Mouse (Mus musculus): ENCODE results near the gene Mrps5.

Mrps5 gene

DNA sequence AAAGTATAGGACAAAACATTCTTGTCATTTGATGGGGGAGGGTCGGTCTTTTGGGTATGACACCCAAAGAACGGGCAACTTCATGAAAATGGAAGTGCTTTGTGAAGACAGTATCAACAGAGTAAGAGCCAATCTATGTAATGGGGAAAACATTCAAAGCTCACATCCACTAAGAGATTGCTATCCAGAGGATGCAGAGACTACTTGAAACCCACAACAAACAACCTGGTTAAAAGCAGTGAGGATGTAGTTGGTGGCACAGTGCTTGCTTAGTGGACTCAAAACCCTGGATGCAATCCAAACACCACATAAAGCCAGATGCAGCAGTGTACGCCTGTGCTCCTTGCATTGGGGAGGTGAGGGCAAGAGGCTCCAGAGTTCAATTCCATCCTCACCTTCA lies 32.3 kb downstream of the Mrps5 start:
- DNase-seq (ENCODE audit: low read depth, low spot score): no peak

DNA sequence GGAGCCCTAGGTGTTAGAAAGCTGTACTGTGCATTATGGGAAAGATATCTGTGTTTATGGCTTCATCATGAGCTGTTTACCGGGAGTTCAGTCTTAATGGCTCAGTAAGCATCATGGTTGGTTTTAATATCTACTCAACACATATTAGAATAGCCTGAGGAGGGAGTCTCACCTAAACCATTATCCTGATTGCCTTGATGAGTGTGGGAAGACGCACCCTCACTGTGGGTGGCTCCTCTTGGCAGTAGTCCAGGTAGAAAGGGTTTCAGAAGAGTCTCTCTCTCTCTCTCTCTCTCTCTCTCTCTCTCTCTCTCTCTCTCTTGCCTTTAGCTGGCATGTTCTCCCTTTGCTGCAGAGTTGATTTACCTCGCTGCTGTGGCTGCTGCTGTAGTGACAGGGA lies 35.0 kb downstream of the Mrps5 start:
- DNase-seq (ENCODE audit: low read depth, low spot score): no peak

DNA sequence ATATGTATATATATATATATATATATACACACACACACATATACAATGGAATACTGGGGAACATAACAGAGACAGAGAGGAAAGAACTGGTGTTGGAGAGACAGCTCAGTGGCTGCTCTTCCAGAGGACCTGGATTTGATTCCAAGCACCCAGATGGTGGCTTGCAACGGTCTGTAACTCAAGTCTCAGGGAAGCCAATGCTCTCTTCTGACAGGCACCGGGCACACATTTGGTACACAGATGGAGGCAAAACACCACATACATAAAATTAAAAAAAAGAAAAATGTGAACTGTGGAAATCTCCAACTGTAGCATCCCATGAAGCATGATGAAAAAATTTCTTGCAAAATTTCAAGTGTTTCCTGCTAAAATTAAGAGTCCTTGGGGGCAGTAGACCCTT lies 37.8 kb downstream of the Mrps5 start:
- DNase-seq (ENCODE audit: low read depth, low spot score): no peak

GRCm38 (mm10) chr2:127625659-127626058 lies 38.6 kb downstream of the Mrps5 start:
- DNase-seq (ENCODE audit: low read depth, low spot score): no peak

GRCm38 (mm10) chr2:127627354-127627753 lies 40.3 kb downstream of the Mrps5 start:
- DNase-seq (ENCODE audit: low read depth, low spot score): no peak

- no peak for DNase-seq (ENCODE audit: low read depth, low spot score)
Observed at GRCm38 (mm10) chr2:127627990-127628570, 41.1 kb downstream of the Mrps5 start.

GRCm38 (mm10) chr2:127632601-127633000 lies 45.6 kb downstream of the Mrps5 start:
- DNase-seq (ENCODE audit: low read depth, low spot score): peak; percentile 70

DNA sequence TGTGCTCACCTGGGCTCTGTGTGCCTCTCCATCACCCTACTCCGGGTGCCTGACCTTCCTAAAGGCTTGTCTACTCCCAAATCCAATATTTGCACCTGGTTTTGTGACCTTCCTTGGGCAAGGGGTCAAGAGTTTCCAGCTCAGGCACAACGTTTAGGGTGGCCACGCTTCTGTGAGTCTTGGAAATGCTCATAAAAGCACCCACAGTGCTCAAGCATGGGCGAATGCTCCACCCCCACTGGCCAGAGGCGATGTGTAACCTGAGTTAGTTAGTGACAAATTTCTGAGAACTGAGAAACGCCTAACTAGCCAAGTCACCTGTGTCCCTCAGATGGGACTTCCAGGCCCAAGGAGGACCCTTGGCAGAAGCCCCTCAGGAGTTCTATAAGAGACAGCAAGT lies 48.6 kb downstream of the Mrps5 start:
- DNase-seq (ENCODE audit: low read depth, low spot score): no peak

DNA sequence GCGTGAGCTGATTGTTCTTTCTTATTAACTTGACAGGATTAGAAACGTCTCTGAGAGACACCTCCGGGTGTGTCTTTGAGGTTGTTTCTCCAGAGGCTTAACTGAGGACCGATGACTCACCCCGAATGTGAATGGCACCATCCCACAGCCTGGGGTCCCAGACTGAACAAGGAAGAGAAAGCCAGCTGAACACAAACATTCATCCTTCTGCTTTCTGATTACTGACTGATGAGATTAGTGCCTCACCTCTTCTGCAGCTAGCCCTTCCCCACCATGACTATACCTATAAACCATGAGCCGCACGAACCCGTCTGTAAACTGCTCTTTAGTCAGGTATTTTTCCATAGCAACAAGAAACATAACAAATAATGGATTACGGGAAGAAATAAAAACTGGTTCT lies 52.0 kb downstream of the Mrps5 start:
- no peak for DNase-seq (ENCODE audit: low read depth, low spot score)

DNA sequence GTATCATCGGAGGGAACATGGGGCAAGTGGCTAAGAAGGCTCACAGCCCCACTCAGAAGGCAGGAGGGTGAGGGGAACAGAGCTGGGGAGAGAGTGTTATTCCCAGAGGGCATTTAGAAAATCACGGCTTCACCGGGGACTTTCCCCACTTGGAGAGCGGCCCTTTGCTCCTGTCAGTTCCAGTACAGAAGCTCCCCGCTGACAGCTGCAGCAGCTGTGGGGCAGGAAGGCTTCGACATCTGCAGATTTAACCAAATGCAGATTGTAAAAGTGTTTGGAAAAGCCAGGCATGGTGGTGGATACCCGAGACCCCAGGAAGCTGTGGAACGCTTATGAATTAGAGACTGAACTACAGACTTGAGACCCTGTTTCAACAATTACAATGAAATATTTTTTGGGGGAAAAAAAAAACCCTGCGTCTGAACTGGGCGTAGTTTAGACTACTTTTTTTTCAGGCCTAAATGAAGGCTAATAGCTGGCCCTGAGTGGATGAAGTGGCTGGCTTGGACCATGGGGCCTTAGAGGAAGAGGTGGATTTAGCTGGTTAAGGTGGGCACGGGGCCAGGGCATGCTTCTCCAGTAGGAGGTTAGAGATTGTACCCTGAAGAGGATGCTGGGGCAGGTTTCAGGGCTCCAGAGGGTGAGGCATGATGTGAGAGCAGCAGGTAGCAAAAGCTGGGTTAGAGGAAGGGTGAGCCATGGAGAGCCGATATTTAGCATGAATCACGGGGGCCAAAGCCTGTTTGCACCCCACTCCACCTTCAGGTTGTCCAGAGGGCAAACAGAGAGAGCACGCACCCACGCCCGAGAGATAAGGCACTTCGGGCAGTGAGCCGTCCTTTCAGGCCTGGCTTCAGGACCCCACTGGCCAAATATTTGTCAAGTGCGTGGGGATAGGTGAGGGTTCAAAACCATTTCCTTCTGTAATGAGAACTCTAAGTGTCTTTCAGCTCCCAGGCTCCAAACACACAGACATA lies 57.0 kb downstream of the Mrps5 start:
- DNase-seq (ENCODE audit: low read depth, low spot score): no peak

GRCm38 (mm10) chr2:127646875-127647274 lies 59.9 kb downstream of the Mrps5 start:
- DNase-seq (ENCODE audit: low read depth, low spot score): no peak

- DNase-seq (ENCODE audit: low read depth, low spot score): no peak
Observed at GRCm38 (mm10) chr2:127648145-127648544, 61.1 kb downstream of the Mrps5 start.

DNA sequence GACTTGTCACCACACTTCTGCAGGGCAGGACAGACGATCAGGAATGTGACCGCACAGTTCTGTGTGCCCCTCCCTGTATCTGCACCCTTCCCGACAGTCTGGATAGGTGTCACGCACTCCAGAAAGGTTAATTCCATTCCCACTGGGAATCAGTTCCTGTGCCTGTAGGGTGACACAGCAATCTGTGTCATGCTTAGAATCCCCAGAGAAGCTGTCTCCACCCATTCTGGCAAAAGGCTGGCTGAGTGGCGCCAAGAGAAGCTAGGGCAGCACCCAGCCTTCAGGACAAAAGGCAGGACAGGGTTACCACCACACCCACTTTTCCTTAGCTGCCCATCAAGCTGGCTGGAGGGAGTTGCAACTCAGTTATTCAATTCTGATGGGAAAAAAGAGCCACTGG lies 62.9 kb downstream of the Mrps5 start:
- DNase-seq (ENCODE audit: low read depth, low spot score): no peak

- no peak for DNase-seq (ENCODE audit: low read depth, low spot score)
Observed at GRCm38 (mm10) chr2:127651601-127652000, 64.6 kb downstream of the Mrps5 start.

GRCm38 (mm10) chr2:127652335-127652734 lies 65.3 kb downstream of the Mrps5 start:
- no peak for DNase-seq (ENCODE audit: low read depth, low spot score)

- DNase-seq (ENCODE audit: low read depth, low spot score): no peak
Observed at GRCm38 (mm10) chr2:127652805-127653204, 65.8 kb downstream of the Mrps5 start.

GRCm38 (mm10) chr2:127654786-127655185 lies 67.8 kb downstream of the Mrps5 start:
- peak; percentile 40 for DNase-seq (ENCODE audit: low read depth, low spot score)

DNA sequence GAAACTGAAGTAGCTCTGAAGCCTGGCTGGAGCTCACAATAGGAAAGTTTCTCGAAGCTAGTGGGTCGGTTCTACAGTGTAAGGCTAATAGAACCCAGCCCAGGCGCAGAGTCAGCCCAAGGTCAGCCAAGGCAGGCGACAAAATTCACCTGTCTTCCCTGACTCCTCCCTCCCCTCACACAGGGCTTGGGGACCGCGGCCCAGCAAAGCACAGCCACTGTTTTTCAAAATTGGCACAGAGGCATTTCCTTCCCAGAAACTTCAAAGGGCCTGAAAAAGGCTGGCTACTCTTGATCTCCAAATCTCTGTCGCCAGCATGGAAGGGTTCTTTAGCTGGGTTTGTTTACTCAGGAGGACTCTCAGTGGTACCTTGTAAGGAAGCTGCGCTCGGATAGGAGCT lies 68.4 kb downstream of the Mrps5 start:
- peak; percentile 10 for DNase-seq (ENCODE audit: low read depth, low spot score)

DNA sequence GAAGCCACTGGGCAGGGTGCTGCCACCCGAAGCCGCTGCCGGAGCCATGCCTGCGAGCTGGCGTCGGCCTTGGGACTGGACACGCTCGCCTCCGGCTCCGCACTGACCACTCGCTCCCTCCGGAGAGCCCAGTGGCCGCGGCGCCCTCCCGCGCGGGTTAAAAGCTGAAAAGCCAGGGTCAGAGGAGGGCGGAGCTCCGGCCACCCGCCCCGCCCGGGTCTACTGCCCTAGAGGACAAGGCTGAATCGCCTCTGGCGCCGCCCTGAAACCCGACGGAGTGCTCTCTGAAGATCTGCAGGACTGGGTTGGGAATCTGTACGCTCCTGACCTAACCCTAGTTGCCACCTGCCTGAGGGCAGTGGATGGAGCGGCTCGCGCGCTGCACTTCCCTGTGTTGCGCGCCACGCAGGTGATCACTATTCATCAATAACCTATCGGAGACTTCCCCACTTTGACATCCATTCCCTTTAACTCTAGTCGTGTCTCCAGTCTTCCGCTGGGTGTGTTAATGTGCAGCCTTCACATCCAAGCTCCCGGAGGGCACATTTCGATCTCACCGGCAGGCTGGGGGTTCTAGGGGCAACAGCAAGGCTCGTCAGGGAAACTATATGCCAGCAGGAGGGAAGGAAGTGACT lies 69.2 kb downstream of the Mrps5 start, which contains the start of gene Mal:
Mal (minus strand) TSS at position 610 of the 635 bp plus-strand sequence.
- DNase-seq (ENCODE audit: low read depth, low spot score): peak; percentile 27
